Mouse (Mus musculus): ENCODE results near the gene Rgs5. TPM values are rescaled to one million over a fixed set of nuclear protein-coding genes. Genes with fewer than 3 reads are reported as not detected.

Rgs5 gene
- polyA plus RNA-seq, 1 experiment from 2014 or later: 1.8 TPM

- H3K27me3 ChIP-seq: no peaks in the 10 kb centered on the region
- no peak for ATAC-seq (ENCODE audit: low FRiP score, low read depth)
- no peaks in the 10 kb centered on the region for H3K9me3 ChIP-seq
- no peaks in the 10 kb centered on the region for H3K36me3 ChIP-seq
- no peak overlapping the region for H3K27ac ChIP-seq
- WGBS: 75% methylated on average over 6 of the region's 6 CpGs
- H3K4me1 ChIP-seq: no peaks in the 10 kb centered on the region
- no peak overlapping the region for H3K4me3 ChIP-seq
- H3K9ac ChIP-seq: no peak overlapping the region
- H3K4me2 ChIP-seq (replicated peaks): no peak overlapping the region
These were observed 80.8 kb downstream of the Rgs5 start for GRCm38 (mm10) chr1:169736139-169736538.

DNA sequence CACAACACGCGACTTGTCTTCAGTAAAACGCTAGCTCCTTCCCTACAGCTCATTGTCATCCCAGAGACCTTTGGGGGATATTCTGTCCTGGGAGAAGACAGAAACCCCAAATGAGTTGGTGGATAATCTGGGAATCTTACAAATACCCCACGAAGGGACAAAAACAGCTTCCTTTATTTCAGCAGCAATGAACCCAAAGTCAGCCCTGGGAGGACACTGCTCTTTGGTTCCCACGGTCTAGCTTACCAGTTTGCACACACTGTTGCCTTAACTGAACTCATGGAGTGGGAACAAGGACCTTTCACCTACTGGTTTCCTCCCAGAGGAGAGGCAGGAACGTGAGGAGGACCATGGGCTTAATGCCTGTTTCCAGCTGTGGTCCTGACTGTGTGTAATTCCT, 81.9 kb downstream of the Rgs5 start:
- no peaks in the 10 kb centered on the region for H3K4me1 ChIP-seq
- no peaks in the 10 kb centered on the region for H3K27me3 ChIP-seq
- H3K4me2 ChIP-seq (replicated peaks): no peak overlapping the region
- no peak overlapping the region for H3K9ac ChIP-seq
- no peak for ATAC-seq (ENCODE audit: low FRiP score, low read depth)
- no peaks in the 10 kb centered on the region for H3K9me3 ChIP-seq
- no peak overlapping the region for H3K27ac ChIP-seq
- no peak overlapping the region for H3K4me3 ChIP-seq
- H3K36me3 ChIP-seq: no peaks in the 10 kb centered on the region
- 80% methylated on average over 6 of the region's 6 CpGs for WGBS

DNA sequence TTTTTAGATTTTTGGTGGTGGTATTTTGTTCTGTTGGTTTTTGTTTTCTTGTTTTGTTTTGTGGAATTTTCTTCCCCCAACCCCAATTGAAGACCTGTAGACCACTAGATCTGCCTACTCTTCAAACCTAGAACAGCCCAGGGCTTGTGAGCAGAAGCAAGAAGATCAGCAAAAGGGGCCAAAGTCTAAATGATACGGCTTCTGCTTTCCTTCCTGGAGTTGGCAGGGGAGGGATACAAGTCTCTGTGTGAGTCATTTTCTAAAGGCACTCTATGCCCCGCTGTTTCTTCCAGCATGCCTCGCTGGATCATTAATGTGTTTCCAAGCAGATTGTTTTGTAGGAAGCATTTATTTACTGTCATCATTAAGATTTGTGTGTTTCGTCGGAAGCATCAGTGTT, 85.8 kb downstream of the Rgs5 start:
- 85% methylated on average over 5 of the region's 5 CpGs for WGBS
- no peak for ATAC-seq (ENCODE audit: low FRiP score, low read depth)
- H3K9me3 ChIP-seq: no peaks in the 10 kb centered on the region

More for the DNA sequence above, 85.8 kb downstream of the Rgs5 start:
- Histone ChIP-seq H3K27ac (no peak overlapping the region), H3K4me2 (replicated peaks) (no peak overlapping the region), H3K4me3 (no peak overlapping the region), H3K9ac (no peak overlapping the region), H3K27me3 (peaks cover 8% of the 10 kb centered on the region; the same call in 1 of the 2 replicates), H3K36me3 (no peaks in the 10 kb centered on the region), H3K4me1 (no peaks in the 10 kb centered on the region)

Other genes starting within 250 kb of the Rgs5 start
- gene Nuf2, start 124.0 kb upstream of the Rgs5 start, polyA plus RNA-seq (2015; fragmentation: Nextera tagmentation; extraction: Ambion mirVana): 56.1 and 56.2 TPM in 2 replicates
- 2.0 and 2.4 TPM in 2 replicates for gene Rgs4, start 92.1 kb downstream of the Rgs5 start, polyA plus RNA-seq (2015; fragmentation: Nextera tagmentation; extraction: Ambion mirVana)